Mouse (Mus musculus) liver, postnatal 0 days (tissue): Measurements from ENCODE around the gene BC025920. TPM values are rescaled to one million over a fixed set of nuclear protein-coding genes. Genes with fewer than 3 reads are reported as not detected.

Source experiments
- ATAC-seq: fragments of 200-750 bp; cut with Nextera tagmentation; 2 replicates; pipeline ENCODE4 v1.8.0; 2017; ENCODE audit warnings: mild to moderate bottlenecking, moderate library complexity
- DNase-seq: peaks from one replicate; pipeline ENCODE4 v3.0.0-alpha.2; 2016
- H3K27ac ChIP-seq: fragments of 300-500 bp; sonication (generic); 2 replicates; pipeline ENCODE4 v1.5.1; 2014; ENCODE audit warnings: antibody characterized with exemption, moderate library complexity, mild to moderate bottlenecking, low read depth
- H3K27me3 ChIP-seq: fragments of 300-500 bp; sonication (generic); 2 replicates; pipeline ENCODE4 v1.6.1; 2014; ENCODE audit warnings: low read length, control low read depth, mixed read lengths; ENCODE audit not compliant: insufficient read depth
- H3K36me3 ChIP-seq: fragments of 300-500 bp; sonication (generic); replicated peaks from 2 replicates; pipeline ENCODE4 v1.6.1; 2014; ENCODE audit warnings: mild to moderate bottlenecking, control low read depth, low read length, moderate library complexity, mixed read lengths; ENCODE audit not compliant: insufficient read depth
- H3K4me1 ChIP-seq: fragments of 300-500 bp; sonication (generic); 2 replicates; pipeline ENCODE4 v1.6.1; 2014; ENCODE audit warnings: antibody characterized with exemption, mild to moderate bottlenecking, control low read depth; ENCODE audit not compliant: insufficient read depth
- H3K4me2 ChIP-seq: fragments of 300-500 bp; sonication (generic); 2 replicates; pipeline ENCODE4 v1.6.1; 2014; ENCODE audit warnings: low read depth, mild to moderate bottlenecking, low read length, moderate library complexity, mixed read lengths
- H3K4me3 ChIP-seq: fragments of 300-500 bp; sonication (generic); 2 replicates; pipeline ENCODE4 v1.5.1; 2014; ENCODE audit warnings: low read depth, low read length
- H3K9ac ChIP-seq: fragments of 300-500 bp; sonication (generic); replicated peaks from 2 replicates; pipeline ENCODE4 v1.6.1; 2014; ENCODE audit warnings: mild to moderate bottlenecking, moderate library complexity
- H3K9me3 ChIP-seq: fragments of 300-500 bp; sonication (generic); 2 replicates; pipeline ENCODE4 v1.6.1; 2016; ENCODE audit warnings: mild to moderate bottlenecking, control low read depth, low read length, mixed read lengths
- CTCF ChIP-seq: sonication (generic); IDR thresholded peaks from 2 replicates; pipeline ENCODE4 v1.5.1; 2016; ENCODE audit warnings: antibody characterized with exemption, low read depth
- EP300 ChIP-seq: IDR thresholded peaks from 2 replicates; pipeline ENCODE4 v1.6.1; 2016; ENCODE audit warnings: antibody characterized with exemption, low read depth, mild to moderate bottlenecking
- WGBS: fragments of 180-500 bp; shearing (Covaris S2); extraction: QIAGEN DNeasy Blood & Tissue Kit; methylation state at CpG from one replicate; pipeline ENCODE4 v1.1.7; 2014; ENCODE audit not compliant: insufficient replicate concordance; 5-methylcytosine and 5-hydroxymethylcytosine counted together
- polyA plus RNA-seq: library from polyadenylated mRNA; unstranded; fragments of >200 nt; fragmentation: Nextera tagmentation; extraction: Ambion mirVana; gene quantifications from 2 replicates; pipeline ENCODE4 v1.2.1, GENCODE M21; 2015

Gene BC025920
- polyA plus RNA-seq, 1 experiment from 2014 or later: 0.13 TPM

GRCm38 (mm10) chr10:81605666-81605973 is 450 bp upstream of the BC025920 start:
- under 1% methylated on average over 14 of the region's 14 CpGs for WGBS
- no peaks in the 10 kb centered on the region for H3K27me3 ChIP-seq
- peak overlapping the region; percentile 60 for H3K4me3 ChIP-seq
- H3K27ac ChIP-seq: peak overlapping the region; percentile 86
- H3K4me1 ChIP-seq: peaks cover 29% of the 10 kb centered on the region
- peak overlapping the region; percentile 35 for H3K9ac ChIP-seq
- no peaks in the 10 kb centered on the region for H3K36me3 ChIP-seq
- H3K9me3 ChIP-seq: no peaks in the 10 kb centered on the region
- TF ChIP-seq CTCF: no peak
- no peak for TF ChIP-seq EP300
- peak overlapping the region; percentile 91 for H3K4me2 ChIP-seq
- ATAC-seq (peak; percentile 12), DNase-seq (no peak)

- H3K4me3 ChIP-seq: no peak overlapping the region
- H3K4me2 ChIP-seq: no peak overlapping the region
- TF ChIP-seq EP300 (no peak), CTCF (peak; percentile 40)
- no peak for DNase-seq
- peaks cover 12% of the 10 kb centered on the region for H3K4me1 ChIP-seq
- no peaks in the 10 kb centered on the region for H3K36me3 ChIP-seq
- ATAC-seq: no peak
- no peak overlapping the region for H3K27ac ChIP-seq
- 93% methylated on average over 1 of the region's 1 CpGs for WGBS
- no peak overlapping the region for H3K9ac ChIP-seq
- H3K9me3 ChIP-seq: no peaks in the 10 kb centered on the region
- no peaks in the 10 kb centered on the region for H3K27me3 ChIP-seq
Observed at GRCm38 (mm10) chr10:81608308-81608707, 2.2 kb downstream of the BC025920 start.

DNA sequence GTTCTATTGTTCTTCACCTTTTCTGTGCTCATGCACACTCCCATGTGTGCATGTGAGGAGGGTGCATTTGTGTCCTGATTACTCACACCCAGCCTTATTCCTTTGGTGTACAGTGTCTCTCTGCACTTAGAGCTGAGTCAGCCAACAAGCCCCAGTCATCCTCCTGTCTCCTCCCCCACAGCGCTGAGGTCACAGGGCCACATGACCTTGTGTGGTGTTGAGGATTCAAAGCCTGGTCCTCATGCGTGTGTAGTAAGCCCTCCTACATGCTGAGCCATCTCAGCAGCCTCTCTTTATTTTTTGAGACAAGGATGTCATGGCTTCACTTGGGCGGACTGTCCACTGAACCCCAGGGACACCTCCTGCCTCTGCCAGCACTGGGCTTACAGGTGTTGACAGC is 6.7 kb downstream of the BC025920 start:
- ATAC-seq: no peak
- Histone ChIP-seq H3K4me2 (no peak overlapping the region), H3K27me3 (no peaks in the 10 kb centered on the region), H3K9me3 (no peaks in the 10 kb centered on the region), H3K36me3 (no peaks in the 10 kb centered on the region), H3K27ac (no peak overlapping the region), H3K9ac (no peak overlapping the region), H3K4me1 (no peaks in the 10 kb centered on the region), H3K4me3 (no peak overlapping the region)
- no peak for TF ChIP-seq EP300
- no peak for TF ChIP-seq CTCF
- no peak for DNase-seq
- WGBS: 62% methylated on average over 3 of the region's 3 CpGs

DNA sequence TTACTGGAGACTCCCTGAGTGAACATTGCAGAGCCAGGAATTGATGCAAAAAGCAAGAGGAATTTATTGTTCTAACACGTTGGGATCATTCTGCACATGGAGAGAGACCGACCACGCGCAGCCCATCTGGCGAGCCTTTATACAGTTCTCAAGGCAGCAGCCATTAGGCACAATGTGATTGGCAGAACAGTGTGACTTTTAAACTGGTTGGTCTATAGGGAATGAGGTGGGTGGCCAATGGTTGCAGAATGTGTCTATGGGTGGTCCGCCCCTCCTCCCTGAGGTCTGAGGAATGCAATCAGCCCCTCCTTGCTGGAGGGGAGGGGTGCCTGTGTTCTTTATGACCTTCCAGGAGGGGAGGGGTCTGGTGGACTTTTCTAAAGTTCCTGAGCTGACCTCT is 9.4 kb downstream of the BC025920 start:
- TF ChIP-seq CTCF (no peak), EP300 (no peak)
- DNase-seq (no peak), ATAC-seq (no peak)
- Histone ChIP-seq H3K4me1 (no peaks in the 10 kb centered on the region), H3K4me3 (no peak overlapping the region), H3K4me2 (no peak overlapping the region), H3K27ac (no peak overlapping the region), H3K36me3 (no peaks in the 10 kb centered on the region), H3K9me3 (no peaks in the 10 kb centered on the region), H3K9ac (no peak overlapping the region), H3K27me3 (no peaks in the 10 kb centered on the region)
- 79% methylated on average over 6 of the region's 6 CpGs for WGBS

- TF ChIP-seq EP300: no peak
- TF ChIP-seq CTCF: no peak
- peaks cover 10% of the 10 kb centered on the region; the same call in 1 of the 2 replicates for H3K36me3 ChIP-seq
- H3K27me3 ChIP-seq: no peaks in the 10 kb centered on the region
- no peak for ATAC-seq
- 61% methylated on average over 5 of the region's 5 CpGs for WGBS
- no peak overlapping the region for H3K27ac ChIP-seq
- no peak overlapping the region for H3K4me2 ChIP-seq
- no peak for DNase-seq
- no peaks in the 10 kb centered on the region for H3K9me3 ChIP-seq
- no peaks in the 10 kb centered on the region for H3K4me1 ChIP-seq
- H3K4me3 ChIP-seq: no peak overlapping the region
- H3K9ac ChIP-seq: no peak overlapping the region
Observed at GRCm38 (mm10) chr10:81619976-81620375, 13.9 kb downstream of the BC025920 start.

DNA sequence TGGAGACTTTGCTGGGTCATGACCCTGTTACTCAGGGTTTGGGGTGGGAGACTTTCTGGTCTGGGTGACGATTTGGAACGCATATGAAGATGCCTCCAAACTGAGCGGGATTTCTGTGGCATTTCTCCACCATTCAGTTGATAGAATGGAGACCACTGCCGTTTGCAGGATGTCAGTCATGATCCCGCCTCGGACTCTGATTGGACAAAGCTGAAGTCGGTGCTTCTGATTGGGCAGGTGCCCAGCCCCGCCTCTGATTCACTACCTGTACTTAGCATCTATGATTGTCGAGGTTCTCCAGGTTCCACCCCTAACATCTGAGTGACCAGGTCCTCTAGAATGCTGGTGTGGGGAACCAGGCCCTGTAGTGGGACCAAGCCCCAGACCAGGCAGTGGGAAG is 14.7 kb downstream of the BC025920 start:
- peaks cover 10% of the 10 kb centered on the region; the same call in 1 of the 2 replicates for H3K36me3 ChIP-seq
- H3K9me3 ChIP-seq: no peaks in the 10 kb centered on the region
- no peak overlapping the region for H3K9ac ChIP-seq
- TF ChIP-seq EP300: no peak
- no peak for TF ChIP-seq CTCF
- ATAC-seq: no peak
- no peak overlapping the region for H3K4me3 ChIP-seq
- no peak overlapping the region for H3K4me2 ChIP-seq
- H3K27me3 ChIP-seq: no peaks in the 10 kb centered on the region
- DNase-seq: no peak
- no peak overlapping the region for H3K27ac ChIP-seq
- 55% methylated on average over 9 of the region's 9 CpGs for WGBS
- H3K4me1 ChIP-seq: no peaks in the 10 kb centered on the region

GRCm38 (mm10) chr10:81623441-81623840 is 17.4 kb downstream of the BC025920 start:
- 59% methylated on average over 8 of the region's 8 CpGs for WGBS
- Histone ChIP-seq H3K4me2 (no peak overlapping the region), H3K36me3 (peaks cover 10% of the 10 kb centered on the region; the same call in 1 of the 2 replicates), H3K4me1 (peaks cover 16% of the 10 kb centered on the region), H3K27ac (no peak overlapping the region), H3K9ac (no peak overlapping the region), H3K27me3 (no peaks in the 10 kb centered on the region), H3K9me3 (no peaks in the 10 kb centered on the region), H3K4me3 (no peak overlapping the region)
- no peak for DNase-seq
- no peak for TF ChIP-seq EP300
- no peak for TF ChIP-seq CTCF
- ATAC-seq: no peak
